Mouse (Mus musculus) kidney, adult 2 months (tissue): ENCODE measurements at regions not wholly inside any gene's neighbourhood (a gene's known extent, or its start where the extent isn't known, plus 50 kb on each side); places are given as distances from the start of the nearest gene placed in this dataset.

Experiments
- CTCF ChIP-seq: fragments of 200-500 bp; conservative IDR thresholded peaks from 2 replicates; pipeline ENCODE4 v1.5.1; 2011; ENCODE audit warnings: low read depth, mild to moderate bottlenecking, control low read depth, low read length, moderate library complexity, mixed read lengths; ENCODE audit not compliant: insufficient read depth, insufficient read length
- POLR2A ChIP-seq: fragments of 200-500 bp; IDR thresholded peaks from one replicate; pipeline ENCODE4 v1.6.1; 2011; ENCODE audit warnings: low read depth, low read length, control low read depth

DNA sequence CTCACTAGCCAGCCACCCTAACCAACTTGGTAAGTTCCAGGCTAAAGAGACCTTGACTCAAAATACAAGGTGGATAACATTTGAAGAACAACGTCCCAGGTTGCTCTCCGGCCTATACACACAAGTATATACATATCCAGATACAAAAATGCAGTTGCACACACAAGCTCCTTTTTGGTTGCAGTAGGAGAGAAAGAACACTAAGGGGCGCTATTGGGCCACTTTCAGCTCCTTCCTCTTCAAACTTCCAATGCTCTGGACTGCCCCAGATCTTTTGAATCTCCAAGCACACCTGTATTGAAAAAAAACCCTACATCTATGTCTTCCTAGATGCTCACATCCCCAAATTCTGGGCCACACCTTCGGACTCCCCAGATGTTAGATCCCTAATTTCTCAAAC is 141.1 kb downstream of the Tfcp2l1 start:
- TF ChIP-seq CTCF (peak; percentile 49), POLR2A (no peak)
